Mouse (Mus musculus) stomach, embryonic 15.5 days (tissue): ENCODE results near the gene Slc9b1. TPM values are rescaled to one million over a fixed set of nuclear protein-coding genes. Genes with fewer than 3 reads are reported as not detected.

Experiments
- ATAC-seq: fragments of 200-750 bp; cut with Nextera tagmentation; 2 replicates; pipeline ENCODE4 v1.8.0; 2017; ENCODE audit warnings: low read depth, moderate number of reproducible peaks, moderate TSS enrichment; ENCODE audit not compliant: insufficient read depth, low FRiP score
- H3K27ac ChIP-seq: fragments of 300-500 bp; sonication (generic); 2 replicates; pipeline ENCODE4 v1.5.1; 2015; ENCODE audit warnings: mild to moderate bottlenecking, inconsistent platforms
- H3K27me3 ChIP-seq: fragments of 300-500 bp; sonication (generic); replicated peaks from 2 replicates; pipeline ENCODE4 v1.6.1; 2015; ENCODE audit warnings: inconsistent platforms
- H3K36me3 ChIP-seq: fragments of 300-500 bp; sonication (generic); 2 replicates; pipeline ENCODE4 v1.6.1; 2015; ENCODE audit warnings: inconsistent platforms
- H3K4me1 ChIP-seq: fragments of 300-500 bp; sonication (generic); 2 replicates; pipeline ENCODE4 v1.6.1; 2015; ENCODE audit warnings: inconsistent platforms
- H3K4me2 ChIP-seq: fragments of 300-500 bp; sonication (generic); 2 replicates; pipeline ENCODE4 v1.6.1; 2015; ENCODE audit warnings: mild to moderate bottlenecking, inconsistent platforms
- H3K4me3 ChIP-seq: fragments of 300-500 bp; sonication (generic); replicated peaks from 2 replicates; pipeline ENCODE4 v1.5.1; 2015; ENCODE audit warnings: inconsistent platforms
- H3K9ac ChIP-seq: fragments of 300-500 bp; sonication (generic); 2 replicates; pipeline ENCODE4 v1.6.1; 2015; ENCODE audit warnings: inconsistent platforms
- H3K9me3 ChIP-seq: fragments of 300-500 bp; sonication (generic); 2 replicates; pipeline ENCODE4 v1.6.1; 2016; ENCODE audit warnings: inconsistent platforms
- WGBS: fragments of 180-500 bp; shearing (Covaris S2); methylation state at CpG from one replicate; pipeline ENCODE4 v1.1.7; 2015; 5-methylcytosine and 5-hydroxymethylcytosine counted together
- polyA plus RNA-seq: library from polyadenylated mRNA; unstranded; fragments of >200 nt; fragmentation: Nextera tagmentation; extraction: Ambion mirVana; gene quantifications from 2 replicates; pipeline ENCODE4 v1.2.1, GENCODE M21; 2015

Slc9b1 gene
- polyA plus RNA-seq, 1 experiment from 2014 or later = 0.13 TPM

DNA sequence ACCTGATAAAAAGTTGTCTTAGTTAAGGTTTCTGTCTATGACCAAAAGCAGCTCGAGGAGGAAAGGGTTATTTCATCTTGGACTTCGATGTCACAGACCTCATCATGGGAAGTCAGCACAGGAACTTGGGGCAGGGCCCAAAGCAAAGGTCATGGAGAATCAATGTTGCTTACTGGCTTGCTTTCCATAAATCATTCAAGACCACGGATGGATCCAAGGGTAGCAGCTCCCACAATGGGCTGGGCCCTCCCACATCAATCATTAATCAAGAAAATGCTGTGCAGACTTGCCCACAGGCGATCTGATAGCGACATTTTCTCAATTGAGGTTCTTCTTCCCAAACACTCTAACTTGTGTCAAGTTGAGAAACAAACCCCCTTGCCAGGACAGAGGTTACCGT lies 48.3 kb downstream of the Slc9b1 start:
- H3K36me3 ChIP-seq = no peaks in the 10 kb centered on the region
- WGBS = 32% methylated on average over 6 of the region's 6 CpGs
- no peak for ATAC-seq
- H3K27ac ChIP-seq = no peak overlapping the region
- no peaks in the 10 kb centered on the region for H3K27me3 ChIP-seq
- no peaks in the 10 kb centered on the region for H3K9me3 ChIP-seq
- no peaks in the 10 kb centered on the region for H3K4me1 ChIP-seq
- H3K4me3 ChIP-seq = no peak overlapping the region
- H3K4me2 ChIP-seq = no peak overlapping the region
- no peak overlapping the region for H3K9ac ChIP-seq

DNA sequence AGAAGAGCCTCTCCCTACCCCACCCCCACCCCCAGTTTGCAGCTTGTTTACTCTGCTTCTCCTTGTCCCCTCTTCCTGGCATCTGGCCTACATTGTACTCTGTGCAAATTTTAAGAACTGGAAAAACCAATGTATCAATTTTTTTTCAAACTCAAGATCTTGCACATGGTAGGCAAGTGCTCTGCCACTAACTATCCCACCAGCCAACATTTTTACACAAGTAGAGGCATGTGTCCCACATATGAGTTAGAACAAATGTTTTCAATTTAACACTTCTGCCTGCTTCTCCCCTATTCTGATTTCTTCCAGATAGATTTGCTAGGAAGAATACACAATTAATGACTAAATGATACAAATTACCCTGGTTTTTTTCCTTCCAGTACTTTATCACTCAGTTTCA lies 49.3 kb downstream of the Slc9b1 start:
- Histone ChIP-seq H3K4me3 (no peak overlapping the region), H3K4me1 (no peaks in the 10 kb centered on the region), H3K9ac (no peak overlapping the region), H3K9me3 (no peaks in the 10 kb centered on the region), H3K27ac (no peak overlapping the region), H3K4me2 (no peak overlapping the region), H3K27me3 (no peaks in the 10 kb centered on the region), H3K36me3 (no peaks in the 10 kb centered on the region)
- no peak for ATAC-seq

- H3K4me3 ChIP-seq = no peak overlapping the region
- no peak overlapping the region for H3K27ac ChIP-seq
- H3K27me3 ChIP-seq = no peaks in the 10 kb centered on the region
- H3K4me1 ChIP-seq = no peaks in the 10 kb centered on the region
- no peak overlapping the region for H3K9ac ChIP-seq
- H3K36me3 ChIP-seq = peaks cover 3% of the 10 kb centered on the region; the same call in 1 of the 2 replicates
- no peaks in the 10 kb centered on the region for H3K9me3 ChIP-seq
- peak; percentile 75 for ATAC-seq
- H3K4me2 ChIP-seq = peak overlapping the region; percentile 41
- WGBS = 5% methylated on average over 10 of the region's 10 CpGs
These were observed 54.4 kb downstream of the Slc9b1 start for GRCm38 (mm10) chr3:135402201-135402658.

DNA sequence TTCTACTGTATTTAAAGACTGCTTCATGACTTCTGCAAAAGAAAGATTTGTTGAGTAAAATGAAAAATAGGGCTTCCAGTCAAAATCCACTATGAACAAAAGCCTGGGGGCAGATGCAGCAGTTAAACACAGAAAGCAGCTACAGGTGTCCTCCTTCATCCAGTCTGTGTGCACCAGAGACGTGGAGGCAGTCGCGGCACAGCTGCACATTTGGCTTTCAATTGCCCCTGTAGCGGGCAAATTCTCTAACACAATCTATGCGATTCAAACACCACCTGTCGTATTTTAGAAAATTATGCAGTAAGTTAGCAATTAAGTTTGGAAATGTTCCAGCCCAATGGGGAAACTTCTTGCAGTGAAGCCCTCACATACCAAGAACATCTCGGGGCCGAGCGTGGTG lies 55.4 kb downstream of the Slc9b1 start:
- Histone ChIP-seq H3K4me1 (no peaks in the 10 kb centered on the region), H3K27ac (no peak overlapping the region), H3K4me2 (no peak overlapping the region), H3K4me3 (no peak overlapping the region), H3K9me3 (no peaks in the 10 kb centered on the region), H3K9ac (no peak overlapping the region), H3K27me3 (no peaks in the 10 kb centered on the region), H3K36me3 (peaks cover 4% of the 10 kb centered on the region; the same call in 1 of the 2 replicates)
- 78% methylated on average over 9 of the region's 9 CpGs for WGBS
- ATAC-seq = no peak

DNA sequence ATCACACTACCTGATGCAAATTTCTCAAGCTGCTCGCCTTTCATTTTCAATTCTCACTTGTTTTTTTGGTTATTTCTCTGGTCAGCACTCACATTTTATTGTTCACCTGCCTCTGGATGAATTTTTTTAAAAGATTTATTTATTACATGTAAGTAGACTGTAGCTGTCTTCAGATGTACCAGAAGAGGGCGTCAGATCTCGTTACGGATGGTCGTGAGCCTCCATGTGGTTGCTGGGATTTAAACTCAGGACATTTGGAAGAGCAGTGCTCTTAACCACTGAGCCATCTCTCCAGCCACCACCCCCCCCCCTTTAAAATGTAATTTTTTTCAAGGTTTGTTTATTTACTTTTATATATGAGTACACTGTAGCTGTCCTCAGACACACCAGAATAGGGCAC lies 56.0 kb downstream of the Slc9b1 start:
- H3K4me2 ChIP-seq = no peak overlapping the region
- no peaks in the 10 kb centered on the region for H3K4me1 ChIP-seq
- H3K4me3 ChIP-seq = no peak overlapping the region
- ATAC-seq = no peak
- peaks cover 4% of the 10 kb centered on the region; the same call in 1 of the 2 replicates for H3K36me3 ChIP-seq
- no peaks in the 10 kb centered on the region for H3K9me3 ChIP-seq
- H3K27me3 ChIP-seq = no peaks in the 10 kb centered on the region
- WGBS = 74% methylated on average over 5 of the region's 5 CpGs
- H3K27ac ChIP-seq = no peak overlapping the region
- H3K9ac ChIP-seq = no peak overlapping the region

DNA sequence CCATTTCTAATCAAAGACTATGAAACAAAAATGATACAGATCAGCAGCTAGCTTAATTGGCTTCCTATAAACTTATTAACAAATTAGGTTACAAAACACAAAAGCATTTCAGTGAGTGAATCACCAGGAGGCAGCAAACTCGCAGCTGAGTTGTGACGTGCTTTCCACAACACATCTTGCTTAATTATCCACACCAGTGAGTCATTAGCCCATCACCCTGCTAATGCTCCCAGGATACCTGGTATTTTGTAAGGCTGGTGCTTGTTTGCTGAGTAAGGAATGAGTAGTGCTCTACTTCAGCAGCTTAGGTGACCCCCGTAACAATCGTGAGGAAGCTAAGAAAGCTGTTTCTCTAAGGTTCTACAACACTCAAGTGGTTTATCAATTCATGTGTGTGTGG lies 56.8 kb downstream of the Slc9b1 start:
- Histone ChIP-seq H3K4me3 (no peak overlapping the region), H3K9ac (no peak overlapping the region), H3K4me2 (no peak overlapping the region), H3K27ac (no peak overlapping the region), H3K9me3 (no peaks in the 10 kb centered on the region), H3K36me3 (peaks cover 8% of the 10 kb centered on the region; the same call in 1 of the 2 replicates), H3K27me3 (no peaks in the 10 kb centered on the region), H3K4me1 (no peaks in the 10 kb centered on the region)
- WGBS = 69% methylated on average over 4 of the region's 4 CpGs
- ATAC-seq = no peak

DNA sequence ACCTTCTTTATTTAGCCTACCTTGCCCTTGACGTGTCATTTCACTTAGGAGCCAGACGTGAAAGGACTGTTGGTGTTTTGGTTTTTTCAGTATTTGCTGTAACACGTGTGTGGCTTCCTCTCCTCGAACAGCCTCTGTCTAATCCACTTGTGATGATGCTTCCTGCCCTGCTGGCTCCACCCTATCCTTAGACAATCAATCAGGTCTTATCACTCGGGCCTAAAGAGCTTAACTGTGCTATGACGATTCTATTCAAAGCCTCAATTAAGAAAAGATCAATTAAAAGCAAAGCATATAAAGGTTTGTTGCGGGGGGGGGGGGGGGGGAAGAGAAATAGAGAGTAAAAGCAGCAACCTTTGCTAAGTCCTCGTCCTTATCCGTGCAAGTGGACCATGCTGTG lies 59.5 kb downstream of the Slc9b1 start:
- Histone ChIP-seq H3K4me1 (no peaks in the 10 kb centered on the region), H3K4me2 (no peak overlapping the region), H3K4me3 (no peak overlapping the region), H3K36me3 (peaks cover 8% of the 10 kb centered on the region), H3K9me3 (no peaks in the 10 kb centered on the region), H3K27ac (no peak overlapping the region), H3K9ac (no peak overlapping the region), H3K27me3 (no peaks in the 10 kb centered on the region)
- WGBS = 61% methylated on average over 8 of the region's 9 CpGs
- ATAC-seq = no peak

DNA sequence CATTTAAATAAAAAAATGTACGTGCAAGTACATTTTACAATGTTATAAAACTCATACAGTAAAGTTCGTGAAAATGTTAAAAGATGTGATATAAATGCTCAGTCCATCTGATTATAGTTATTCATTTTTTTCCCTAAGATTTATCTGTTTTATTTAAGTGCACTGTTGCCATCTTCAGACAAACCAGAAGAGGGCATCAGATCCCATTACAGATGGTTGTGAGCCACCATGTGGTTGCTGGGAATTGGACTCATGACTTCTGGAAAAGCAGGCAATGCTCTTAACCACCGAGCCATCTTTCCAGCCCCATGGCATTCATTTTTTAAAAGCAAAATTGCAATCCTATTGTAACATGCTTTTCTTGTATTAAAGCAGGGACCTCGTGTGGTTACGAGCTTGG lies 61.4 kb downstream of the Slc9b1 start:
- no peak for ATAC-seq
- H3K27me3 ChIP-seq = no peaks in the 10 kb centered on the region

GRCm38 (mm10) chr3:135411056-135411455 lies 63.2 kb downstream of the Slc9b1 start:
- H3K36me3 ChIP-seq = peaks cover 8% of the 10 kb centered on the region
- H3K9me3 ChIP-seq = no peaks in the 10 kb centered on the region

More for the DNA sequence above, 61.4 kb downstream of the Slc9b1 start:
- H3K4me1 ChIP-seq = no peaks in the 10 kb centered on the region
- peaks cover 8% of the 10 kb centered on the region for H3K36me3 ChIP-seq
- 93% methylated on average over 5 of the region's 5 CpGs for WGBS
- H3K4me2 ChIP-seq = no peak overlapping the region
- no peaks in the 10 kb centered on the region for H3K9me3 ChIP-seq
- no peak overlapping the region for H3K9ac ChIP-seq
- no peak overlapping the region for H3K4me3 ChIP-seq
- no peak overlapping the region for H3K27ac ChIP-seq

GRCm38 (mm10) chr3:135411824-135412223 lies 64.0 kb downstream of the Slc9b1 start:
- 54% methylated on average over 9 of the region's 9 CpGs for WGBS
- no peak overlapping the region for H3K4me2 ChIP-seq

More at GRCm38 (mm10) chr3:135411056-135411455, 63.2 kb downstream of the Slc9b1 start:
- Histone ChIP-seq H3K4me1 (no peaks in the 10 kb centered on the region), H3K9ac (no peak overlapping the region), H3K4me2 (no peak overlapping the region), H3K27me3 (no peaks in the 10 kb centered on the region), H3K4me3 (no peak overlapping the region), H3K27ac (no peak overlapping the region)
- 85% methylated on average over 12 of the region's 12 CpGs for WGBS
- ATAC-seq = no peak

DNA sequence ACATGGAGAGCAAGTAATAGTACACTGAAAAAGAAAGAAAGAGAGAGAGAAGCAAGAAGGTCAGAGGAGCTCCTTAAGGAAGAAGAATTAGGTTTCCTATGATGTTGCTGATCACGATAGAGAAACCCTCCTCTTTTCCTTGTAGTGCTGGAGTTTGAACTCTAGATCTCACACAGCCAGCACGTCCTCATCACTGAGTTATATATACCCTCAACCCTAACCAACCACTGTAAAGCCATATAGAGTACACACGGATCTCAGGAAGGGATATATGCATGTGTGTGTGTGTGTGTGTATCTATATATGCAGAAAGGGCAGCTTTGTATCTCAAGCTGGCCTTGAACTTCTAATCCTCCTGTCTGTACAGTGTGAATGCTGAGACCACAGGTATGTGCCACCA lies 69.4 kb downstream of the Slc9b1 start:
- H3K27ac ChIP-seq = no peak overlapping the region
- H3K36me3 ChIP-seq = no peaks in the 10 kb centered on the region
- WGBS = 87% methylated on average over 3 of the region's 3 CpGs
- H3K4me1 ChIP-seq = 0 out of 2 replicates have a peak, but pooled peaks cover 5% of the 10 kb centered on the region
- H3K9ac ChIP-seq = no peak overlapping the region
- ATAC-seq = no peak
- H3K4me2 ChIP-seq = no peak overlapping the region
- H3K27me3 ChIP-seq = no peaks in the 10 kb centered on the region
- no peak overlapping the region for H3K4me3 ChIP-seq
- no peaks in the 10 kb centered on the region for H3K9me3 ChIP-seq

More at GRCm38 (mm10) chr3:135411824-135412223, 64.0 kb downstream of the Slc9b1 start:
- no peak overlapping the region for H3K27ac ChIP-seq
- peaks cover 8% of the 10 kb centered on the region for H3K36me3 ChIP-seq
- H3K27me3 ChIP-seq = no peaks in the 10 kb centered on the region
- H3K9me3 ChIP-seq = no peaks in the 10 kb centered on the region
- no peak overlapping the region for H3K9ac ChIP-seq
- H3K4me3 ChIP-seq = no peak overlapping the region
- no peak for ATAC-seq
- H3K4me1 ChIP-seq = no peaks in the 10 kb centered on the region

DNA sequence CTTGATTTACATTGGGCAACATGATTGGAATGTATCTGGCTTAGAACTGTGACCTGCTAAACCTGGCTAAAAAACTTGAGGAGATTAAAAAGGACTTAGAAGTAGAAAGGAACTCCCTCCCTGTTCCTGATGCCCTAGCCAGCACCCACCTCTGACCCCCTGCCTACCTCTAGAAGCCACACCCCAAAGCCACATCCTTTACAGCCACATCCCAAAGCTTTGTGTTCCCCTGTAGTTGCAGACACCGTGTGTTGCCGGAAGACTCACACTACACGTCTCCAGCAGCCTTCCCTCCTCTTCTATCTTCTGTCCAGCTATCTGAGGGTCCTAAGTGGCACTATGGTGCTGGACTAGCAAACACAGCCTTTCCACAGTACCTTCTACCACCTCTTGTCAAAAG lies 70.0 kb downstream of the Slc9b1 start:
- H3K27ac ChIP-seq = no peak overlapping the region
- no peaks in the 10 kb centered on the region for H3K36me3 ChIP-seq
- 0 out of 2 replicates have a peak, but pooled peaks cover 5% of the 10 kb centered on the region for H3K4me1 ChIP-seq
- H3K27me3 ChIP-seq = no peaks in the 10 kb centered on the region
- no peak for ATAC-seq
- no peak overlapping the region for H3K4me3 ChIP-seq
- H3K9ac ChIP-seq = no peak overlapping the region
- no peak overlapping the region for H3K4me2 ChIP-seq
- WGBS = 82% methylated on average over 3 of the region's 3 CpGs
- H3K9me3 ChIP-seq = no peaks in the 10 kb centered on the region
